Mouse (Mus musculus) hindbrain, embryonic 16.5 days (tissue): ENCODE results near the gene Rpl35a. TPM values are rescaled to one million over a fixed set of nuclear protein-coding genes. Genes with fewer than 3 reads are reported as not detected.

Source experiments
- ATAC-seq: fragments of 200-750 bp; cut with Nextera tagmentation; 2 replicates; pipeline ENCODE4 v1.8.0; 2017; ENCODE audit warnings: moderate TSS enrichment, moderate library complexity
- H3K27ac ChIP-seq: fragments of 300-500 bp; sonication (generic); 2 replicates; pipeline ENCODE4 v1.5.1; 2014; ENCODE audit warnings: low read depth, mild to moderate bottlenecking, control low read depth, low read length, moderate library complexity
- H3K27me3 ChIP-seq: fragments of 300-500 bp; sonication (generic); replicated peaks from 2 replicates; pipeline ENCODE4 v1.6.1; 2014; ENCODE audit warnings: low read length; ENCODE audit not compliant: control insufficient read depth, insufficient read depth
- H3K36me3 ChIP-seq: fragments of 300-500 bp; sonication (generic); 2 replicates; pipeline ENCODE4 v1.6.1; 2014; ENCODE audit warnings: mild to moderate bottlenecking, low read length, moderate library complexity, mixed read lengths; ENCODE audit not compliant: control insufficient read depth, insufficient read depth
- H3K4me1 ChIP-seq: fragments of 300-500 bp; sonication (generic); 2 replicates; pipeline ENCODE4 v1.6.1; 2014; ENCODE audit warnings: low read depth, low read length; ENCODE audit not compliant: control insufficient read depth, insufficient read depth
- H3K4me2 ChIP-seq: fragments of 300-500 bp; sonication (generic); 2 replicates; pipeline ENCODE4 v1.6.1; 2014; ENCODE audit warnings: mild to moderate bottlenecking, low read length, control low read depth, moderate library complexity
- H3K4me3 ChIP-seq: fragments of 300-500 bp; sonication (generic); 2 replicates; pipeline ENCODE4 v1.5.1; 2014; ENCODE audit warnings: mild to moderate bottlenecking, low read length, control low read depth, moderate library complexity
- H3K9ac ChIP-seq: fragments of 300-500 bp; sonication (generic); 2 replicates; pipeline ENCODE4 v1.6.1; 2014; ENCODE audit warnings: low read depth, mild to moderate bottlenecking, control low read depth, low read length, moderate library complexity
- H3K9me3 ChIP-seq: fragments of 300-500 bp; sonication (generic); 2 replicates; pipeline ENCODE4 v1.6.1; 2014; ENCODE audit warnings: mild to moderate bottlenecking, low read length, moderate library complexity; ENCODE audit not compliant: control insufficient read depth
- WGBS: fragments of 180-500 bp; shearing (Covaris S2); extraction: QIAGEN DNeasy Blood & Tissue Kit; methylation state at CpG from one replicate; pipeline ENCODE4 v1.1.7; 2014; 5-methylcytosine and 5-hydroxymethylcytosine counted together
- polyA plus RNA-seq: library from polyadenylated mRNA; unstranded; fragments of >200 nt; fragmentation: Nextera tagmentation; extraction: Ambion mirVana; gene quantifications from 2 replicates; pipeline ENCODE4 v1.2.1, GENCODE M21; 2015

Rpl35a gene
- polyA plus RNA-seq, 1 experiment from 2014 or later, result 370 TPM

GRCm38 (mm10) chr16:33019117-33019770 is 37.0 kb upstream of the Rpl35a start:
- ATAC-seq, result no peak
- no peak overlapping the region for H3K4me2 ChIP-seq
- no peaks in the 10 kb centered on the region for H3K9me3 ChIP-seq
- WGBS, result 69% methylated on average over 21 of the region's 21 CpGs
- H3K27ac ChIP-seq, result no peak overlapping the region
- H3K9ac ChIP-seq, result no peak overlapping the region
- H3K27me3 ChIP-seq, result no peaks in the 10 kb centered on the region
- no peaks in the 10 kb centered on the region for H3K4me1 ChIP-seq
- H3K36me3 ChIP-seq, result no peaks in the 10 kb centered on the region
- no peak overlapping the region for H3K4me3 ChIP-seq

GRCm38 (mm10) chr16:33021381-33021780 is 34.9 kb upstream of the Rpl35a start:
- no peaks in the 10 kb centered on the region for H3K27me3 ChIP-seq
- no peaks in the 10 kb centered on the region for H3K9me3 ChIP-seq
- no peak for ATAC-seq
- H3K4me2 ChIP-seq, result no peak overlapping the region
- H3K9ac ChIP-seq, result no peak overlapping the region
- WGBS, result 79% methylated on average over 3 of the region's 3 CpGs
- no peak overlapping the region for H3K4me3 ChIP-seq
- H3K4me1 ChIP-seq, result no peaks in the 10 kb centered on the region
- no peaks in the 10 kb centered on the region for H3K36me3 ChIP-seq
- no peak overlapping the region for H3K27ac ChIP-seq

GRCm38 (mm10) chr16:33023750-33024149 is 32.5 kb upstream of the Rpl35a start:
- 7% methylated on average over 4 of the region's 4 CpGs for WGBS

GRCm38 (mm10) chr16:33024456-33025104 is 31.7 kb upstream of the Rpl35a start:
- WGBS, result 75% methylated on average over 8 of the region's 8 CpGs
- no peak overlapping the region for H3K27ac ChIP-seq
- no peak for ATAC-seq

More at GRCm38 (mm10) chr16:33023750-33024149, 32.5 kb upstream of the Rpl35a start:
- Histone ChIP-seq H3K27me3 (no peaks in the 10 kb centered on the region), H3K4me1 (no peaks in the 10 kb centered on the region), H3K27ac (no peak overlapping the region), H3K4me2 (no peak overlapping the region), H3K9me3 (no peaks in the 10 kb centered on the region), H3K9ac (no peak overlapping the region), H3K4me3 (no peak overlapping the region), H3K36me3 (no peaks in the 10 kb centered on the region)
- ATAC-seq, result 0 out of 2 replicates have a peak, but pooled peaks have one; percentile 45

GRCm38 (mm10) chr16:33026357-33026756 is 29.9 kb upstream of the Rpl35a start:
- 90% methylated on average over 7 of the region's 7 CpGs for WGBS
- no peaks in the 10 kb centered on the region for H3K9me3 ChIP-seq

More at GRCm38 (mm10) chr16:33024456-33025104, 31.7 kb upstream of the Rpl35a start:
- H3K4me3 ChIP-seq, result no peak overlapping the region
- H3K4me1 ChIP-seq, result no peaks in the 10 kb centered on the region
- H3K4me2 ChIP-seq, result no peak overlapping the region
- H3K9ac ChIP-seq, result no peak overlapping the region
- no peaks in the 10 kb centered on the region for H3K27me3 ChIP-seq
- no peaks in the 10 kb centered on the region for H3K36me3 ChIP-seq
- no peaks in the 10 kb centered on the region for H3K9me3 ChIP-seq

GRCm38 (mm10) chr16:33036006-33036405 is 20.2 kb upstream of the Rpl35a start:
- Histone ChIP-seq H3K4me2 (no peak overlapping the region), H3K36me3 (no peaks in the 10 kb centered on the region), H3K27ac (no peak overlapping the region), H3K9me3 (no peaks in the 10 kb centered on the region), H3K9ac (no peak overlapping the region), H3K4me3 (no peak overlapping the region), H3K4me1 (no peaks in the 10 kb centered on the region), H3K27me3 (no peaks in the 10 kb centered on the region)
- WGBS, result 85% methylated on average over 4 of the region's 4 CpGs
- ATAC-seq, result no peak

More at GRCm38 (mm10) chr16:33026357-33026756, 29.9 kb upstream of the Rpl35a start:
- no peaks in the 10 kb centered on the region for H3K4me1 ChIP-seq
- no peak overlapping the region for H3K9ac ChIP-seq
- no peak overlapping the region for H3K4me3 ChIP-seq
- no peak for ATAC-seq
- no peak overlapping the region for H3K27ac ChIP-seq
- H3K4me2 ChIP-seq, result no peak overlapping the region
- no peaks in the 10 kb centered on the region for H3K36me3 ChIP-seq
- no peaks in the 10 kb centered on the region for H3K27me3 ChIP-seq

GRCm38 (mm10) chr16:33042682-33043081 is 13.6 kb upstream of the Rpl35a start:
- Histone ChIP-seq H3K27me3 (no peaks in the 10 kb centered on the region), H3K36me3 (no peaks in the 10 kb centered on the region), H3K9ac (no peak overlapping the region), H3K27ac (no peak overlapping the region), H3K4me3 (no peak overlapping the region), H3K9me3 (no peaks in the 10 kb centered on the region), H3K4me1 (no peaks in the 10 kb centered on the region), H3K4me2 (no peak overlapping the region)
- 73% methylated on average over 1 of the region's 1 CpGs for WGBS
- no peak for ATAC-seq

GRCm38 (mm10) chr16:33043268-33043667 is 13.0 kb upstream of the Rpl35a start:
- Histone ChIP-seq H3K4me1 (no peaks in the 10 kb centered on the region), H3K4me2 (no peak overlapping the region), H3K9me3 (no peaks in the 10 kb centered on the region), H3K4me3 (no peak overlapping the region), H3K36me3 (no peaks in the 10 kb centered on the region), H3K9ac (no peak overlapping the region), H3K27ac (no peak overlapping the region), H3K27me3 (no peaks in the 10 kb centered on the region)
- no peak for ATAC-seq
- 77% methylated on average over 2 of the region's 2 CpGs for WGBS

- no peak for ATAC-seq
- Histone ChIP-seq H3K36me3 (no peaks in the 10 kb centered on the region), H3K4me3 (no peak overlapping the region), H3K9me3 (no peaks in the 10 kb centered on the region), H3K9ac (no peak overlapping the region), H3K27me3 (no peaks in the 10 kb centered on the region), H3K4me1 (no peaks in the 10 kb centered on the region), H3K27ac (no peak overlapping the region), H3K4me2 (no peak overlapping the region)
- 93% methylated on average over 1 of the region's 1 CpGs for WGBS
Measured at GRCm38 (mm10) chr16:33048004-33048403, 8.2 kb upstream of the Rpl35a start.
